Mouse (Mus musculus) heart, postnatal 0 days (tissue): ENCODE data around the gene App. TPM values are rescaled to one million over a fixed set of nuclear protein-coding genes. Genes with fewer than 3 reads are reported as not detected.

Source experiments
- ATAC-seq: fragments of 200-750 bp; cut with Nextera tagmentation; 2 replicates; pipeline ENCODE4 v1.8.0; 2017; ENCODE audit warnings: low read depth, moderate number of reproducible peaks, moderate library complexity; ENCODE audit not compliant: insufficient read depth
- DNase-seq: peaks from one replicate; pipeline ENCODE4 v3.0.0-alpha.2; 2016; ENCODE audit warnings: low spot score
- H3K27ac ChIP-seq: fragments of 300-500 bp; sonication (generic); 2 replicates; pipeline ENCODE4 v1.5.1; 2014; ENCODE audit warnings: low read depth, mild to moderate bottlenecking
- H3K27me3 ChIP-seq: fragments of 300-500 bp; sonication (generic); 2 replicates; pipeline ENCODE4 v1.6.1; 2014; ENCODE audit warnings: low read length, mixed read lengths; ENCODE audit not compliant: control insufficient read depth, insufficient read depth
- H3K36me3 ChIP-seq: fragments of 300-500 bp; sonication (generic); replicated peaks from 2 replicates; pipeline ENCODE4 v1.6.1; 2014; ENCODE audit warnings: low read length, mixed read lengths; ENCODE audit not compliant: control insufficient read depth, insufficient read depth
- H3K4me1 ChIP-seq: fragments of 300-500 bp; sonication (generic); 2 replicates; pipeline ENCODE4 v1.6.1; 2014; ENCODE audit warnings: antibody characterized with exemption; ENCODE audit not compliant: control insufficient read depth, insufficient read depth
- H3K4me2 ChIP-seq: fragments of 300-500 bp; sonication (generic); 2 replicates; pipeline ENCODE4 v1.6.1; 2014; ENCODE audit warnings: low read depth, mild to moderate bottlenecking, low read length, moderate library complexity
- H3K4me3 ChIP-seq: fragments of 300-500 bp; sonication (generic); 2 replicates; pipeline ENCODE4 v1.5.1; 2014; ENCODE audit warnings: low read depth, low read length
- H3K9ac ChIP-seq: fragments of 300-500 bp; sonication (generic); replicated peaks from 2 replicates; pipeline ENCODE4 v1.6.1; 2014; ENCODE audit warnings: low read depth, low read length, mixed read lengths
- H3K9me3 ChIP-seq: fragments of 300-500 bp; sonication (generic); replicated peaks from 2 replicates; pipeline ENCODE4 v1.6.1; 2016; ENCODE audit warnings: low read length; ENCODE audit not compliant: control insufficient read depth
- CTCF ChIP-seq: IDR thresholded peaks from 2 replicates; pipeline ENCODE4 v1.5.1; 2016; ENCODE audit warnings: antibody characterized with exemption, control low read depth, low read depth
- EP300 ChIP-seq: IDR thresholded peaks from 2 replicates; pipeline ENCODE4 v1.6.1; 2016; ENCODE audit warnings: antibody characterized with exemption, low read depth
- WGBS: fragments of 180-500 bp; shearing (Covaris S2); extraction: QIAGEN DNeasy Blood & Tissue Kit; methylation state at CpG from one replicate; pipeline ENCODE4 v1.1.7; 2014; 5-methylcytosine and 5-hydroxymethylcytosine counted together
- polyA plus RNA-seq: library from polyadenylated mRNA; unstranded; fragments of >200 nt; fragmentation: Nextera tagmentation; extraction: Ambion mirVana; gene quantifications from 2 replicates; pipeline ENCODE4 v1.2.1, GENCODE M21; 2015
- total RNA-seq: library from RNA; depleted of rRNA; stranded (reverse); fragments of >200 nt; gene quantifications from 2 replicates; pipeline ENCODE4 v1.2.3, GENCODE M21; 2014; ENCODE audit warnings: low replicate concordance

The App gene
- total and polyA plus RNA-seq, 2 experiments from 2014 or later, result 122 to 139 TPM

DNA sequence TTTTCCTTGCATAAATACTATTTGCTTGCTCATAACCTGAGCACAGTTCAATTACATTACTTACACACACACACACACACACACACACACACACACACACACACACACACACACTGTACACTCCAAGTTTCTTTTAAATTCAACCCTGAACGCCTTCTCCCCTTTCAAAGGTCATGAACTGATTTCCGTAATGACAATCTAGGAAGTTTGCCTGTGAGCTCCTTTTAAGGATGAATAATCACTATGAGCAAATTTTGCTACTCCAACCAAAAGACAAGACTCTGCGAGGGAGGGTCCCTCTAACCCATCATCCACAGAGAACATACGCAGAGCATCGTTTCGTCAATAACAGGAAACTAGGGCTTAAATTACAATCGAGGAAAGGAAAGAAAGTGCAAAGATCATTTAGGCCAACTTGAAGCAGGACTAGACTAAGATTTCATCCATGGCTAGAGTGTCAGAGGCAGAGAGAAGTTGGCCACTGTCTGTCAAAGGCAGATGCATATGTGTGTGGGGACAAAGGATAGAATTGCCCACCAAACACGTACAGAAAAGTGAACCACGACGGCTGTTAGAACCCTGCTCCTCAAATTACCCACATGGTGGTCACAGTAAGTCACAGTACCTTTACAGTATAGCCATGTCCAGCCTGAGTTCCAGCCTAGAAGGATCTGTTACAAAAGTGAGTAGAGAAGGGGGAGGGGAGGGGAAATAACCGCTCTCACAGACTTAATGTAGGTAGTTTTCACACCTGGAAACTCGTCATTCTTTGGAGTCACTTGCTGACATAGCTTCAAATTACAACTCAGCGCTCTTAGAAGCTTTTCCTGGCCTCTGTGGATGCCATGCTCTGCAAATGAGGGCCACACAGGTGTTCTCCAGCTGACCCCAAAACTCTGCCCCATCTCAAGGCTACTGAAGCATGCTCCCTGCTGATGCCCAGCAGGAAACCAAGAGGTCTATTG lies 44.6 kb downstream of the App start:
- no peaks in the 10 kb centered on the region for H3K9me3 ChIP-seq
- no peak overlapping the region for H3K4me2 ChIP-seq
- 0 out of 2 replicates have a peak, but pooled peaks cover 4% of the 10 kb centered on the region for H3K36me3 ChIP-seq
- 56% methylated on average over 13 of the region's 13 CpGs for WGBS
- H3K4me3 ChIP-seq, result no peak overlapping the region
- H3K9ac ChIP-seq, result no peak overlapping the region
- H3K27me3 ChIP-seq, result no peaks in the 10 kb centered on the region
- no peak for ATAC-seq
- no peak for DNase-seq
- H3K4me1 ChIP-seq, result peaks cover 22% of the 10 kb centered on the region
- no peak for TF ChIP-seq CTCF
- H3K27ac ChIP-seq, result 0 out of 2 replicates have a peak overlapping the region, but pooled peaks have one; percentile 37

DNA sequence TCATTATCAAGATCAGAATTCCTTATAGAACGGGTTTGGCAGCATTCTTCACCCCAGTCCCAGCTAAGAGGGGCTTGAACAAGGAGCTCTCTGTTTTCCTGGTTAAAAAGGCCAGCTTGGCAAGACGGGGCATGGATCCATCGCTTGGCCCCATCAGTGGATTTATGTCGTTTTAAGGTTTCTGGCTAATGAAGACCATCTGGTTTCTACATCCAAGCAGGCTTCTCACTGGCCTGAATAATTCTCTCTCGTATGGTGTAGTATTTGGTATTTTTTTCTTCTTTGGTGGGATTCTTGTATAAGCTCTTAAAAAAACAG lies 45.3 kb downstream of the App start:
- Histone ChIP-seq H3K4me2 (no peak overlapping the region), H3K9me3 (no peaks in the 10 kb centered on the region), H3K27ac (peak overlapping the region; percentile 20; the same call in 1 of the 2 replicates), H3K27me3 (no peaks in the 10 kb centered on the region), H3K36me3 (0 out of 2 replicates have a peak, but pooled peaks cover 4% of the 10 kb centered on the region), H3K4me1 (peaks cover 19% of the 10 kb centered on the region), H3K4me3 (no peak overlapping the region), H3K9ac (no peak overlapping the region)
- ATAC-seq (no peak), DNase-seq (no peak)
- TF ChIP-seq EP300 (no peak), CTCF (no peak)
- 62% methylated on average over 5 of the region's 5 CpGs for WGBS

- H3K4me2 ChIP-seq, result no peak overlapping the region
- no peak for ATAC-seq
- 79% methylated on average over 11 of the region's 11 CpGs for WGBS
- H3K36me3 ChIP-seq, result 0 out of 2 replicates have a peak, but pooled peaks cover 4% of the 10 kb centered on the region
- no peaks in the 10 kb centered on the region for H3K9me3 ChIP-seq
- H3K27me3 ChIP-seq, result no peaks in the 10 kb centered on the region
- H3K4me1 ChIP-seq, result peaks cover 17% of the 10 kb centered on the region
- H3K4me3 ChIP-seq, result no peak overlapping the region
- TF ChIP-seq CTCF (no peak), EP300 (no peak)
- peak overlapping the region; percentile 20; the same call in 1 of the 2 replicates for H3K27ac ChIP-seq
- DNase-seq, result no peak
- no peak overlapping the region for H3K9ac ChIP-seq
These were observed 45.8 kb downstream of the App start for GRCm38 (mm10) chr16:85127661-85128346.

GRCm38 (mm10) chr16:85124649-85125048 lies 48.9 kb downstream of the App start:
- 87% methylated on average over 4 of the region's 4 CpGs for WGBS
- H3K27me3 ChIP-seq, result no peaks in the 10 kb centered on the region
- TF ChIP-seq EP300 (no peak), CTCF (no peak)
- peaks cover 7% of the 10 kb centered on the region; the same call in 1 of the 2 replicates for H3K4me1 ChIP-seq
- H3K4me2 ChIP-seq, result no peak overlapping the region
- no peak for ATAC-seq
- H3K4me3 ChIP-seq, result no peak overlapping the region
- no peaks in the 10 kb centered on the region for H3K36me3 ChIP-seq
- no peak for DNase-seq
- no peaks in the 10 kb centered on the region for H3K9me3 ChIP-seq
- H3K27ac ChIP-seq, result no peak overlapping the region
- H3K9ac ChIP-seq, result no peak overlapping the region

GRCm38 (mm10) chr16:85121983-85122382 lies 51.6 kb downstream of the App start:
- TF ChIP-seq CTCF (no peak), EP300 (no peak)
- no peak for DNase-seq
- no peak overlapping the region for H3K4me2 ChIP-seq
- no peak overlapping the region for H3K9ac ChIP-seq
- peaks cover 6% of the 10 kb centered on the region; the same call in 1 of the 2 replicates for H3K36me3 ChIP-seq
- no peak overlapping the region for H3K4me3 ChIP-seq
- no peaks in the 10 kb centered on the region for H3K27me3 ChIP-seq
- H3K27ac ChIP-seq, result no peak overlapping the region
- 49% methylated on average over 5 of the region's 5 CpGs for WGBS
- no peaks in the 10 kb centered on the region for H3K4me1 ChIP-seq
- ATAC-seq, result no peak
- no peaks in the 10 kb centered on the region for H3K9me3 ChIP-seq
